Mouse (Mus musculus) neutrophil, adult 5-6 weeks (primary cell): Measurements from ENCODE around the gene Timm10. TPM values are rescaled to one million over a fixed set of nuclear protein-coding genes. Genes with fewer than 3 reads are reported as not detected.

Source experiments
- ATAC-seq: fragments of 151-379, 151-347 bp; 2 replicates; pipeline ENCODE4 v1.8.0; 2017; ENCODE audit warnings: mild to moderate bottlenecking, moderate TSS enrichment; ENCODE audit not compliant: insufficient number of reproducible peaks, poor library complexity, low FRiP score, severe bottlenecking; ENCODE audit errors: extremely low read depth
- total RNA-seq: library from RNA; stranded (forward); fragments of 200-1000 nt; gene quantifications from 2 replicates; pipeline ENCODE4 v1.2.3, GENCODE M21; 2017

The Timm10 gene
- total RNA-seq, 1 experiment from 2014 or later: 10.0 TPM

- peak; percentile 87 for ATAC-seq
These were observed 15.8 kb upstream of the Timm10 start for GRCm38 (mm10) chr2:84810886-84811577.

GRCm38 (mm10) chr2:84811880-84812279 is 14.9 kb upstream of the Timm10 start:
- ATAC-seq: no peak

GRCm38 (mm10) chr2:84812676-84813075 is 14.1 kb upstream of the Timm10 start:
- no peak for ATAC-seq

GRCm38 (mm10) chr2:84819861-84820260 is 6.9 kb upstream of the Timm10 start:
- ATAC-seq: no peak

GRCm38 (mm10) chr2:84822552-84822951 is 4.2 kb upstream of the Timm10 start, which contains the start of gene Smtnl1:
Gene Smtnl1 (minus strand): TSS chr2:84822652.
- no peak for ATAC-seq

- ATAC-seq: no peak
These were observed 3.6 kb upstream of the Timm10 start for GRCm38 (mm10) chr2:84823237-84823636.

- no peak for ATAC-seq
These were observed 605 bp downstream of the Timm10 start for GRCm38 (mm10) chr2:84827283-84827920.

- peak; percentile 73 for ATAC-seq
These were observed 5.0 kb downstream of the Timm10 start for GRCm38 (mm10) chr2:84831666-84832391.

GRCm38 (mm10) chr2:84837107-84837506 is 10.3 kb downstream of the Timm10 start:
- ATAC-seq: peak; percentile 75

- no peak for ATAC-seq
These were observed 11.2 kb downstream of the Timm10 start for GRCm38 (mm10) chr2:84837817-84838592.

- ATAC-seq: no peak
These were observed 11.8 kb downstream of the Timm10 start, which contains the start of gene Slc43a1 for GRCm38 (mm10) chr2:84838593-84838949. Gene Slc43a1 (plus strand): TSS chr2:84838850.

- ATAC-seq: peak; percentile 23; the same call in 1 of the 2 replicates
These were observed 12.5 kb downstream of the Timm10 start for GRCm38 (mm10) chr2:84838993-84839980.

GRCm38 (mm10) chr2:84840016-84840747 is 13.4 kb downstream of the Timm10 start:
- ATAC-seq: 0 out of 2 replicates have a peak, but pooled peaks have one; percentile 7

GRCm38 (mm10) chr2:84840748-84841563 is 14.2 kb downstream of the Timm10 start:
- ATAC-seq: no peak

- ATAC-seq: no peak
These were observed 15.1 kb downstream of the Timm10 start for GRCm38 (mm10) chr2:84841905-84842304.

GRCm38 (mm10) chr2:84843654-84844053 is 16.9 kb downstream of the Timm10 start:
- no peak for ATAC-seq

- ATAC-seq: no peak
These were observed 18.4 kb downstream of the Timm10 start for GRCm38 (mm10) chr2:84845226-84845625.
